Mouse (Mus musculus): ENCODE results near the gene Igsf9. TPM values are rescaled to one million over a fixed set of nuclear protein-coding genes. Genes with fewer than 3 reads are reported as not detected.
A peak's percentile ranks its signal among the peaks of the same experiment; 100 is the strongest.

Gene Igsf9
- polyA plus RNA-seq (2014; fragmentation: Nextera tagmentation; extraction: Ambion mirVana), result 38.3 and 47.8 TPM in 2 replicates

DNA sequence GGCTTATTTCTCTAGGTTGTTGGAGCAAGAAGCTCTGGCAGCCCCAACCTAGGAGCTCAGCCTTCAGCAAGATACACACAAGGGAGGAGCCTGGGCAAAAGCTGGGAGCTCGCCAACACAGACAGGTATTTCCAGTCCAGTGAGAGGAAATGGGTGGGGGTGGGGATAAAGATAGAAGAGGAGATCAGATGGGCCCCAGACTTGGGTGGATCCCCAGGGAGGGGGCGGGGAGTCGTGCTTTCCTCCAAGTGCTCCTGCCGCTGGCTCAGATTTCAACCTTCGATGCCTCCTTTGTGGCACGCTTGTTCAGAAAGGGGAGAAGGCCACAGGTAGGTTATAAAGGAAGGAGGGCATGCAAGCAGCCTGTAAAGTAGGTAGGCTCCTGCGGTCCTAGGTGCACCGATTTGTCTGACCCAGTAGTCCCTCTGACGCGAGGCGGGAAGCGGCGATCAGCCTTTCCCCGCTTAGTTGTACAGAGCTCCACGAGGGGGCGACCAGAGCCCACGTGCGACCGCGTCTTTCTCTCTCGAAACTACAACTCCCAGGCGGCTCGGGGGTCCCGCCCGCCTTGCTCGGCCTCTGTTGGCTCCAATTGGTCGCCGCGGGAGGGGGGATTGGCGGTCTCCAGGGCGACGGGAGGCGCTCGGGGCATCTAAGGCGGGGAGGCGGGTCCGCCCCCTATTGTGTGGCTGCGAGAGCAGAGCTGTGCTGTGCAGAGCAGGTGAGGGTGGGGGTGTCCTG is at the start of gene Igsf9:
Gene Igsf9 (plus strand): TSS at position 249 of the 741 bp plus-strand sequence.
- H3K27ac ChIP-seq (ENCODE audit: low read depth, low read length), result 0 out of 2 replicates have a peak within 1 kb of the TSS, but pooled peaks have one; percentile 24
- H3K9ac ChIP-seq (ENCODE audit: low read depth, low read length), result peak within 1 kb of the TSS; percentile 80
- ATAC-seq (ENCODE audit: low FRiP score), result peak; percentile 95
- H3K4me3 ChIP-seq (ENCODE audit: low read depth, low read length), result peak within 1 kb of the TSS; percentile 62
- H3K4me2 ChIP-seq (replicated peaks; ENCODE audit: low read depth, low read length), result peak within 1 kb of the TSS; percentile 86
- DNase-seq (ENCODE audit: low spot score), result peak; percentile 96
- 0 out of 2 replicates have a peak, but pooled peaks cover 2% of the 10 kb centered on the region for H3K27me3 ChIP-seq (ENCODE audit: control insufficient read depth, insufficient read depth, low read length)
- WGBS, result under 1% methylated on average over 38 of the region's 38 CpGs
- no peaks in the 10 kb centered on the region for H3K9me3 ChIP-seq (ENCODE audit: control insufficient read depth, low read length)
- H3K4me1 ChIP-seq (replicated peaks; ENCODE audit: control insufficient read depth, insufficient read depth, low read length), result peaks cover 19% of the 10 kb centered on the region
- H3K36me3 ChIP-seq (ENCODE audit: control insufficient read depth, insufficient read depth, low read length), result no peaks in the 10 kb centered on the region

DNA sequence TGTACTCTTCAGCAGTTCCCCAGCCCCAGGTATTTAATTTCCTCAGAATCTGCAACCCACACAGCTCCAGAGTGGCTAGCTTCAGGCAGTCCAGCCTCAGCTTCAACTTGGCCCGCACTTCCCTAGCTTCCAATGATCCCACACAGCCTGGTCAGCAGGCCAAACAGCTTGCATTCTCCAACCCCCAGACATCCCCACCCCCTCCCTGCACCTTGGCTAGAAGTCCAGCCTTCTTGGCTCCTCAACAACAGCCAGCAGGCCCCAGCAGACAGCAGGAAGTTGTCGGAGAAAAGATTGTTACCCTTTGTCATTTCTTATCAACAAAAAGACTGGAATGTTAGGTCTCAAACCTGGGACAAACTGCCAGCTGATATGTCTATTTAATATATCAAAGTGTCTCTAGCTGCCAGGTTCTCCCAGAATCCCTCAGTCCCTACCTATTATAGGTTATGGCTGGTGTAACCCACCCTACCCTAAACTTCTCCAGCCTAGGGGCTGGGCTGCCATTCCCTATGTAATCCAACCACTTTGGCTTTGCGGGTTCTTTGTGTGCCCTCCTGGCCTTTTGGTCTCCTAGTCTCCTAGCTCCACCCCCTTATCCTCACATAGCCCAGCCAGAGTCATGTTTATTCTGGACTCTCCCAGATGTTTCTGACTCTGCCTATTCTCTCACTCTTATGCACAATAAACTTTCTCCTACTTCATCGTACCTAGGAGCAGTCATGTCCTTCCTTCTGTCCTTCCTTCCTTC is 49.6 kb upstream of the Igsf9 start:
- no peaks in the 10 kb centered on the region for H3K4me1 ChIP-seq (replicated peaks; ENCODE audit: control insufficient read depth, insufficient read depth, low read length)
- no peak overlapping the region for H3K4me3 ChIP-seq (ENCODE audit: low read depth, low read length)
- H3K27me3 ChIP-seq (ENCODE audit: control insufficient read depth, insufficient read depth, low read length), result no peaks in the 10 kb centered on the region
- H3K9ac ChIP-seq (ENCODE audit: low read depth, low read length), result no peak overlapping the region
- ATAC-seq (ENCODE audit: low FRiP score) (no peak), DNase-seq (ENCODE audit: low spot score) (no peak)
- H3K9me3 ChIP-seq (ENCODE audit: control insufficient read depth, low read length), result no peaks in the 10 kb centered on the region
- no peak overlapping the region for H3K27ac ChIP-seq (ENCODE audit: low read depth, low read length)
- WGBS, result 48% methylated on average over 4 of the region's 4 CpGs
- no peaks in the 10 kb centered on the region for H3K36me3 ChIP-seq (ENCODE audit: control insufficient read depth, insufficient read depth, low read length)
- H3K4me2 ChIP-seq (replicated peaks; ENCODE audit: low read depth, low read length), result no peak overlapping the region

- no peak for ATAC-seq (ENCODE audit: low FRiP score)
- Histone ChIP-seq H3K4me3 (ENCODE audit: low read depth, low read length) (no peak overlapping the region), H3K9me3 (ENCODE audit: control insufficient read depth, low read length) (no peaks in the 10 kb centered on the region), H3K36me3 (ENCODE audit: control insufficient read depth, insufficient read depth, low read length) (no peaks in the 10 kb centered on the region), H3K9ac (ENCODE audit: low read depth, low read length) (no peak overlapping the region), H3K27me3 (ENCODE audit: control insufficient read depth, insufficient read depth, low read length) (no peaks in the 10 kb centered on the region), H3K27ac (ENCODE audit: low read depth, low read length) (no peak overlapping the region), H3K4me2 (replicated peaks; ENCODE audit: low read depth, low read length) (no peak overlapping the region), H3K4me1 (replicated peaks; ENCODE audit: control insufficient read depth, insufficient read depth, low read length) (no peaks in the 10 kb centered on the region)
- DNase-seq (ENCODE audit: low spot score), result no peak
- 84% methylated on average over 3 of the region's 3 CpGs for WGBS
Measured at GRCm38 (mm10) chr1:172432587-172432955, 49.0 kb upstream of the Igsf9 start.

DNA sequence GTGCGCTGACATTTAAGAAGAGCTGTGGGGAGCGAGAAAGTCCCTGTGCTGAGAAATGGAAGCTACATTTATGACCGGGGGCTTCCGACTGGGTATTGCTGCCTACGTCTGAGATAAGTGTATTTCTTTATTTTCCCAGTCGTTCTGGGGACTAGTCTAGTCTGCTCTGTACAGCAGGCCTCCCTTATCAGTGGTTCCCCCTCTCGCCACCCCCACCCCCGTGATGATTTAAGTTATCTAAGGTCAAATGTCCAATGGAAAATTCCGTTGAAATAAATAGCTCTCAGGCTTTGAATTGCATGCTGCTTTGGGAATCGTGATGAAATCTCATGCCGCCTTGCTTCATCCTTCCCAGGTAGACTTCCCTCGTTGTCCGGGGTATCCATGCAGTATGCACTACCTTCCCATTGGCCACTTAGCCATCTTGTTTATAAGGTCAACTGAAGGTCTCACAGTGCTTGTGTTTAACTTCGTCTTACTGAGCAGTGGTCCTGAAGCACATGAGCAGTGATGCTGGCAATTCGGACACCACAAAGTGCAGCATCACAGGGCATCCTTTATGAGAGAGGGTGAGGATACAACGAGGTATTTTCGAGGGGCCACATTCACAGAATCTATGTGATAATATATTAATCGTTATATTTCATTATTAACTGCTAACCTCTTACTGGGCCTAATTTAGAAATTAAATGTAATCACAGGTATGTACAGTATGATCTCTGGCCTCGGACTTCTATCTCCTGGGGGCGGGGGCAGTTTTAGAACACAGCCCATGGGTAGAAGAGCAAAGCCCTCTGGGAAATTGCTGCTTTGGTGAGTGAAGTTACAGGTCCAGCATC is 48.4 kb upstream of the Igsf9 start:
- Histone ChIP-seq H3K9me3 (ENCODE audit: control insufficient read depth, low read length) (no peaks in the 10 kb centered on the region), H3K27me3 (ENCODE audit: control insufficient read depth, insufficient read depth, low read length) (no peaks in the 10 kb centered on the region), H3K9ac (ENCODE audit: low read depth, low read length) (no peak overlapping the region), H3K4me3 (ENCODE audit: low read depth, low read length) (no peak overlapping the region), H3K36me3 (ENCODE audit: control insufficient read depth, insufficient read depth, low read length) (no peaks in the 10 kb centered on the region), H3K4me1 (replicated peaks; ENCODE audit: control insufficient read depth, insufficient read depth, low read length) (no peaks in the 10 kb centered on the region), H3K4me2 (replicated peaks; ENCODE audit: low read depth, low read length) (no peak overlapping the region), H3K27ac (ENCODE audit: low read depth, low read length) (no peak overlapping the region)
- DNase-seq (ENCODE audit: low spot score), result no peak
- ATAC-seq (ENCODE audit: low FRiP score), result no peak
- WGBS, result 89% methylated on average over 20 of the region's 20 CpGs

DNA sequence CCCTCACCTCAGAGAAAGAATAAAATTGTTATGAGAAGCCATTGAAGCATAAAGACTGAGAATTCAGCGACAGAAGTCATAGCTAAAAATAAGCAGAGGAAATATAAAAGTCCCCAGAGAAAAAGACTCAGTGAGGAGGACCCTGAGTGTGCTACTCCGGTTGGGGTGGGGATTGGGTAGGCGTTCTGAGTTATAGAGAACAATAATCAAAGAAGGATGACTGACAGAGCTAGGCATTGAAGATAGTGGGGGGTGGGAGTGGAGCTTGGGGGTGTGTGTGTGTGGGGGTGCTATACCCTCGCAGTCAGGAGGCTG is 47.8 kb upstream of the Igsf9 start:
- Histone ChIP-seq H3K9ac (ENCODE audit: low read depth, low read length) (no peak overlapping the region), H3K4me2 (replicated peaks; ENCODE audit: low read depth, low read length) (no peak overlapping the region), H3K27ac (ENCODE audit: low read depth, low read length) (no peak overlapping the region), H3K27me3 (ENCODE audit: control insufficient read depth, insufficient read depth, low read length) (no peaks in the 10 kb centered on the region), H3K9me3 (ENCODE audit: control insufficient read depth, low read length) (no peaks in the 10 kb centered on the region), H3K4me1 (replicated peaks; ENCODE audit: control insufficient read depth, insufficient read depth, low read length) (no peaks in the 10 kb centered on the region), H3K36me3 (ENCODE audit: control insufficient read depth, insufficient read depth, low read length) (no peaks in the 10 kb centered on the region), H3K4me3 (ENCODE audit: low read depth, low read length) (no peak overlapping the region)
- ATAC-seq (ENCODE audit: low FRiP score), result no peak
- no peak for DNase-seq (ENCODE audit: low spot score)
- WGBS, result 82% methylated on average over 4 of the region's 4 CpGs

GRCm38 (mm10) chr1:172436785-172437184 is 44.8 kb upstream of the Igsf9 start:
- no peaks in the 10 kb centered on the region for H3K9me3 ChIP-seq (ENCODE audit: control insufficient read depth, low read length)
- H3K9ac ChIP-seq (ENCODE audit: low read depth, low read length), result no peak overlapping the region
- no peaks in the 10 kb centered on the region for H3K4me1 ChIP-seq (replicated peaks; ENCODE audit: control insufficient read depth, insufficient read depth, low read length)
- H3K27me3 ChIP-seq (ENCODE audit: control insufficient read depth, insufficient read depth, low read length), result no peaks in the 10 kb centered on the region
- no peaks in the 10 kb centered on the region for H3K36me3 ChIP-seq (ENCODE audit: control insufficient read depth, insufficient read depth, low read length)
- no peak overlapping the region for H3K4me2 ChIP-seq (replicated peaks; ENCODE audit: low read depth, low read length)
- 59% methylated on average over 6 of the region's 6 CpGs for WGBS
- ATAC-seq (ENCODE audit: low FRiP score) (no peak), DNase-seq (ENCODE audit: low spot score) (no peak)
- no peak overlapping the region for H3K4me3 ChIP-seq (ENCODE audit: low read depth, low read length)
- H3K27ac ChIP-seq (ENCODE audit: low read depth, low read length), result no peak overlapping the region

DNA sequence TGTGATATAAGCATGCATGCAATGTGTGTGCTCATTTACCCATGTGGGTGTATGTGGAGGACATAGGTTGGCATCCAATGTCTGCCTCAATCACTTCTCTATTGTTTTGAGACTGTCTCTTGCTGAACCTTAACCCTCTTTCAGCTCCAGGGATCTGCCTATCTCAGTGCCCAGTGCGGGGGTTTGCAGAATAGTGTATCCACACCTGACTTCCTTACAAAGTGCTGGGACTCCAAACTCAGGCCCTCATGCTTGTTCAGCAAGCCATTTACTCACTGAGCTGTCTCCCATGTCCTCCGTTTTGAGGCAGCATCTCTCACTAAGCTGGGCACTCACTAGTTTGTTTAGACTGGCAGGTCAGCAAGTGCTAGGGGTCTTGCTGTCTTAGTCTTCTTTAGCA is 43.0 kb upstream of the Igsf9 start:
- H3K36me3 ChIP-seq (ENCODE audit: control insufficient read depth, insufficient read depth, low read length), result no peaks in the 10 kb centered on the region
- 79% methylated on average over 2 of the region's 2 CpGs for WGBS
- H3K9ac ChIP-seq (ENCODE audit: low read depth, low read length), result no peak overlapping the region
- ATAC-seq (ENCODE audit: low FRiP score) (no peak), DNase-seq (ENCODE audit: low spot score) (no peak)
- H3K4me2 ChIP-seq (replicated peaks; ENCODE audit: low read depth, low read length), result no peak overlapping the region
- H3K9me3 ChIP-seq (ENCODE audit: control insufficient read depth, low read length), result no peaks in the 10 kb centered on the region
- H3K27ac ChIP-seq (ENCODE audit: low read depth, low read length), result no peak overlapping the region
- H3K4me1 ChIP-seq (replicated peaks; ENCODE audit: control insufficient read depth, insufficient read depth, low read length), result no peaks in the 10 kb centered on the region
- H3K4me3 ChIP-seq (ENCODE audit: low read depth, low read length), result no peak overlapping the region
- no peaks in the 10 kb centered on the region for H3K27me3 ChIP-seq (ENCODE audit: control insufficient read depth, insufficient read depth, low read length)

DNA sequence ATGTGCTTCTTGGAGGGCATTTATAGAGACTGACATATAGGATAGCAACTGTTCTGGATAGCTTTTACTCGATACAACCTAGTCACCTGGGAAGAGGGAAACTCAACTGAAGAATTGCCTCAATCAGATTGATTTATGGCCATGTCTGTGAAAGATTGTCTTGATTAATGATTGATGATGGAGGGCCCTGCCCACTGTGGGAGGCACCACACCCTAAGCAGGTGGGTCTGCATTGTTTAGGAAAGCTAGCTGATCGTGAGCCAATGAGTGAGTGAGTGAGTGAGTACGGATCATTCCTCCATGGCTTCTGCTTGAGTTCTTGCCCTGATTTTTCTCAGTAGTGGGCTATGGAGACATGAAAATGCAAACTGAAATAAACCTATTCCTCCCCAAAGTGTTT is 41.1 kb upstream of the Igsf9 start:
- Histone ChIP-seq H3K36me3 (ENCODE audit: control insufficient read depth, insufficient read depth, low read length) (no peaks in the 10 kb centered on the region), H3K4me3 (ENCODE audit: low read depth, low read length) (no peak overlapping the region), H3K9ac (ENCODE audit: low read depth, low read length) (no peak overlapping the region), H3K27me3 (ENCODE audit: control insufficient read depth, insufficient read depth, low read length) (no peaks in the 10 kb centered on the region), H3K27ac (ENCODE audit: low read depth, low read length) (no peak overlapping the region), H3K9me3 (ENCODE audit: control insufficient read depth, low read length) (no peaks in the 10 kb centered on the region), H3K4me1 (replicated peaks; ENCODE audit: control insufficient read depth, insufficient read depth, low read length) (no peaks in the 10 kb centered on the region), H3K4me2 (replicated peaks; ENCODE audit: low read depth, low read length) (no peak overlapping the region)
- ATAC-seq (ENCODE audit: low FRiP score) (no peak), DNase-seq (ENCODE audit: low spot score) (no peak)
- WGBS, result 79% methylated on average over 3 of the region's 3 CpGs

Measured in hindbrain, embryonic 11.5 days (tissue).